Mouse (Mus musculus) c-Kit-positive CD71-negative TER-119-negative erythroid progenitor cells, embryonic 14.5 days (primary cell): ENCODE results near the gene Garem2.
A peak's percentile ranks its signal among the peaks of the same experiment; 100 is the strongest.

Experiments
- DNase-seq: peaks from one replicate; pipeline ENCODE4 v3.0.0-alpha.2; 2013; ENCODE audit warnings: low read depth

The Garem2 gene

DNA sequence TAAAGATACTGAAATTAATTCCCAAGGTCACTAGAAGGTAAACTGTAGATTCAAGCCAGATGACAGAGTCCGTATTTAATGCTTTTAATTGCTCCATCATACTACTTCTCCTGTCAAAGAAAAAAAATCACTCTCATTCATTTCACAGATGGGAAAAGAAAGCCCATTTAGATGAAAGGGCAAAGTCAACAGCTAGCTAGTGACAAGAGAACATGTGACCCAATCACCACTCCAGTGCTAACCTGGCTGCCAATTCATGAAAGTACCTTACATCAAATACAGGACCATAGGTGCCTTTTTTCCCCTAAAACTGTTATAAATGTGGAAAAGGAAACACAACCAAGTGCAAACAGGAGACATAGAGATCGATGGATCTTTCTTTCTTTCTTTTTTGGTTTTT is 48.3 kb downstream of the Garem2 start:
- DNase-seq, result no peak

DNA sequence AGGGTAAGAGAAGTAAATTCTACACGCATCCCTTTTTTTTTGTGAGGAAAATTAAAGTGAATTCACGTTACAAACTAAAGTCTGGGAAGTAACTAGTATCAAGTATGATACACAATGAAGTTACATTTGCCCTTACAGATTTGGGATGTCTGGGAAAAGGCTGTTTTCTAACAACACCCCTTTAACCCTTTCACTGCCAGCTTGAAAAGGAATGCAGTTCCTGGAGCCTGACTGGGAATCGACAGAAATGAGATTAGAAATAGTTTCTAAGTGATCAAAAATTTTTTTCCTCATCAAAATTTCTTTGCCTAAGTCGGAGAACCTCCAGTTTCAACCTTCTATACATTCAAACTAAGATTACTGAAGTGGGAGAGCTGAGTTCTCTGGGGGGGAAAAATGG is 49.1 kb downstream of the Garem2 start:
- DNase-seq, result no peak

DNA sequence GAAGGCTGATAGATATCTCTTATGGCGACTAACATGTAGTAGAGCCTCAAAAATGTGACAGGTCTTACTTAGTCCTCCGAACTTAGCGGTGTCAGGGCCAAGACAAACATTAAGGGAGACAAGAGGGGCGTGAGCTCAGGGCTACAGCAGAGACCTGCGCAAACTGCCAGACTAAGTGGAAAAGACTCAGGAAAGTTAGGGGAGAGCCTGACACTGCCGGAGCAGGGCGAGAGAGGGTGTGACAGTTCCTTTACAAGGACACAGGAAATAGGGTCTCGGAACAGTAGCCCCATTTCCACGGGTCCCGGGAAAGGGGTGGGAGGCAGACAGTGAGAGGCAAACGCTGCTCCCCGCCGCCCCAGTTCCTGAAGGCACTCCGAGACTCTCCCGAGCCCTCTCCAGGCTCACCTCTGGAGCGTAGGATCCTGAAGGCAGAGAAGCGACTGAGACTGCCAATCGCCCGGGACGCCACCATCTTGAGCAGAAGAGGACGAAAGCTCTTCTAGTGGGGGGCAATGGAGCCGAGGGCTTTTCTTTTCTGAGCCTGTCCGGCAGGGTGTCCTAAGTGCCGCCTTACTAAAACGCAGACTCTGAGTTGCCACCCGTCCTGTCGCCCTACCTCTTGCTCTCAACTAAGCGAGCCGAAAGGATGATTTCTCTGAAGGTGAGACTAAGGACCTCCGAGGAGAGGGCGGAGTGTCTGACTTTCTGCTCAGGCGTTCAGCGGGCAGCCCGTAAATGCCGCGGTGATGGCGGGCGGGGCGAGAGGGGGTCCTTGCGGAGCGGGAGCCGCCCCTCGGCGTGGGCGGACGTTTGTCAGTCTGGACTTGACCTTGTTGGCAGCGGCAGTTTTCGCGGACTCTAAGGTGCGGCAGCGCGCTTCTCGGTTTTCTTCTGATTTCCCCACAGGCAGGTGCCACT is 49.8 kb downstream of the Garem2 start, which contains the start of the genes Hadha and Hadhb:
Hadha (minus strand) TSS at position 689 of the 921 bp plus-strand sequence.
Hadhb (plus strand) TSS at position 775 of the 921 bp plus-strand sequence.
- peak; percentile 80 for DNase-seq

DNA sequence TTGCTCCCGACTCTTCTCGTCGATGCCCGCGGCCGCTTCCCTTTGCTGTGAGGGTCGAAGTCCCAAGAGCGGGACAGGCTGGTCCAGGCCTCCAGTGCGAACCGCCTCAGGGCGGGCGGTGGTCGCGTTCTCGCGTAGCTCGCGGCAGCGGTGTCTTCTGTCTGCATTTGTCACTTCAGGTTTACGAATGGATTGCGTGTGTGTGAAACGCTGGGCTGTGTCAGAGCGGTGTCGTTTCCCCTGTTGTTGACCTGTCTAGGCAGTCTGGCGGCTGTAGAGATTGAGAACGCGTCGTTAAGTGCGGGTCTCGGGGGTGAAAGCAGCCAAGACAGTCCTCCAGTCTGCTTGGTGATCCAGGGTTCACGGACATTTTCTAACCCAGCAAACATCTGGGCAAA is 50.4 kb downstream of the Garem2 start:
- DNase-seq, result peak; percentile 25

DNA sequence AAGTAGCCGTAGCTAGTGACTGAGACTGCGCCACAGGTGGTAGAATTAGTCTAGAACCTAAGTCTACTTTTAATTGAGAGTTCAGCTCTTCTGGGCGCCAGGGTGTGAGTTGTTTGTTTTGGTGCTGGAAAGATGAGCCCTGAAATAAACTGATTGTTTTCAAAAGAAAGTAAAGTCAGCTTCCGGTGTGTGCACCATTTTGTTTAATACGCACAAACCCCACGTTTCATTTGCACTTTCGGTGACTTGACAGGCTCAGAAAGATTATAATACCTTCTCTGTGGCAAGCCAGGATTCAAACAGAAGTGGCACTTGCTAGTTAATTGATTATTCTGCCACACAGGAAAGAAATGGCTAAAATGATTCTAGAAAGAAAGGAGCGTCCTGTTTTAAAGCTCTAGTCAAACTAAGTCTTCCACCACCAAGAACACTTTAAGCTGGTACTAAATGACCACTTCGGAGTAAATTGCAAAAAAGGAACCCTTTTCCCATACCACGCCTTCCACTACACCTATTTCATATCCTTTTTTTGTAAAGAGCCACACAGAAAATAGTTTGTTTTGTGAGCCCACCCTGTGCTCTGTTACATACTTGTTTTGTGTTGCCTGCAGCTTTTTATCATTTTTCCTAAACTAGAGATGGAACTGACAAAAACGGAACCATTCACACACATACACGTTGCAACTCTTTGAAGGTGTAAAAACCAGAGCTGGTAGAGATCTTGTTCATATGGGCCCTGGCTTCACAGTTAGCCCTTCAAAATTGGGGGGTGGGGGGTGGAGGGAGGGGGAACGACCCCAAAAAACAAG is 51.1 kb downstream of the Garem2 start:
- DNase-seq, result peak; percentile 22

- DNase-seq, result no peak
Observed at GRCm38 (mm10) chr5:30159601-30160000, 54.6 kb downstream of the Garem2 start.

DNA sequence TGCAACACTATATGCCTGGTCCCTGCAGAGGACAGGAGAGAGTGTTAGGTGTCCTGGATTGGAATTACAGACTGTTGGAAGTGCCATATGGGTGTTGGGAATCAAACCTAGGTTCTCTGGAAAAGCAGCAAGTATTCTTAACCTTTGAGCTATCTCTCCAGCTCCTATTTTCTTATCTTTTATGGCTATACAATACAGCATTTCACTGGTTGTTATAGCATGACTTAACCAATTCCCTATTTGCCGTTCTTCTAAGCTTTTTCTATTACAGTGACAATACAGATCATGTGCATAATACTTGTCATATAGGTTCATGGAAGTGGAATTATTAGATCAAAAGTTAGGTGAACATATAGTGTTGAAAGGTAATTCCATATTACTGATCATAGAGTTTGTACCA is 56.9 kb downstream of the Garem2 start:
- DNase-seq, result no peak

GRCm38 (mm10) chr5:30162339-30162738 is 57.4 kb downstream of the Garem2 start:
- DNase-seq, result no peak

GRCm38 (mm10) chr5:30165234-30165946 is 60.4 kb downstream of the Garem2 start:
- DNase-seq, result no peak
